Mouse (Mus musculus) megakaryocyte-erythroid progenitor cell, adult 5 weeks (primary cell): Measurements from ENCODE around the gene Olfr10. TPM values are rescaled to one million over a fixed set of nuclear protein-coding genes. Genes with fewer than 3 reads are reported as not detected.

Source experiments
- polyA plus RNA-seq: library from polyadenylated mRNA; stranded (reverse); fragments of >175 nt; gene quantifications from 2 replicates; pipeline ENCODE4 v1.2.3, GENCODE M21; 2012

Gene Olfr10
- polyA plus RNA-seq = not detected in 2 replicates

DNA sequence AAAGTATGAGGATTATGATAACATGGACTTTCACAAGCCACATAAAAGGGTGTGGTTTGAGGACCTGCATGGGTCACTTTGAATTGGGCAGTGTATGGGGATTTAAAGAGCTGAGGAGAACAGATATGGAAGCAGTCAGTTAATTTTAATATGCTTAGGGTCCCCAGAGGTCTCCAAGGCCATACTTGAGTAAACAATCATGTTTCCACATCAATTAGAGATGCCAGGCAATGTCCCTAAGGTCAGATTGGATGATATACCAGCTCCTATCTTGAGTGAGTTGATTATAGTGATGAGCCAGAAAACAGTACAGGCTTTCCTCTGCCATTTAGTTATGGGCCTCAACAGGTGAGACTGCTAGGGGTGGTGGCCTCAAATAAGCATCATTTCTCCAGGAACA, at the start of gene Olfr10:
TSS of gene Olfr10 (plus strand) at position 301 of the 400 bp plus-strand sequence.

DNA sequence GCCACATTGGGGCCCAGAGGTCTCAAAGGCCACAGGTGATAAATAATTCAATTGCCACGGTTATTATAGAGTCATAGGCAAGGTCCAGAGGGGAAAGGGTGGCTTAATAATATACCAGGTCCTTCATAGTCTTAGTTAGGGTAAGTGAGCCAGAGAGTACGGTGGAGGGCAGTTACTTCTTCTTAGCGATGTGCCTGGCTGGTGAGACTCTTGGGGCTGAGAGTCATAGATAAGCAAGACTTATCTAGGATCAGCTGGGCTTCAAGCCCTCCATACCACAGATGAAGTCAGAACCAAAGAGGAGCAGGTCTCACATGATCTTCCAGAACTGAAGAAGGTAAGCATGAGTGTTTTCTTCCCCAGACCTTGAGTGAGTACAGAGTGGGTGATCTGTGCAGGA, 26.3 kb upstream of the Olfr10 start, which contains the start of gene Olfr1393:
TSS of gene Olfr1393 (plus strand) at position 83 of the 400 bp plus-strand sequence.

DNA sequence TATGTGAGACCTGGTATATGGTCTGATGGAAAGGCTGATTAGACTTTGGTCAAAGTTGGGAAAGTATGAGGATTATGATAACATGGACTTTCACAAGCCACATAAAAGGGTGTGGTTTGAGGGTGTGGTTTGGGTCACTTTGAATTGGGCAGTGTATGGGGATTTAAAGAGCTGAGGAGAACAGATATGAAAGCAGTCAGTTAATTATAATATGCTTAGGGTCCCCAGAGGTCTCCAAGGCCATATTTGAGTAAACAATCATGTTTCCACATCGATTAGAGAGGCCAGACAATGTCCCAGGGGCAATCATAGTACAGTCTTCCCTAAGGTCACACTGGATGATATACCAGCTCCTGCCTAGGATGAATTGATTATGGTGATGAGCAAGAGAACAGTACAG, 19.6 kb upstream of the Olfr10 start, which contains the start of gene Olfr1392:
TSS of gene Olfr1392 (plus strand) at position 301 of the 400 bp plus-strand sequence.

DNA sequence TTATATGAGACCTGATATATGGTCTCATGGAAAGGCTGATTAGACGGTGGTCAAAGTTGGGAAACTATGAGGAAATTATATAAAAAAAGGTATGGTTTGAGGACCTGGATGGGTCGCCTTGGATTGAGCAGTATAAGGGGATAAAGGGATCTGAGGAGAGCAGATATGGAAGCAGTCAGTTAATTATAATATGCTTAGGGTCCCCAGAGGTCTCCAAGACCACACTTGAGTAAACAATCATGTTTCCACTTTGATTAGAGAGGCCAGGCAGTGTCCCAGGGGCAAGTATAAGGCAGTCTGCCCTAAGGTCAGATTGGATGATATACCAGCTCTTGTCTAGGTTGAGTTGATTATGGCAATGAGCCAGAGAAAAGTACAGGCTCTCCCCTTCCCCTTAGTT, 17.9 kb downstream of the Olfr10 start, which contains the start of gene Olfr1391:
TSS of gene Olfr1391 (plus strand) at position 301 of the 400 bp plus-strand sequence.

DNA sequence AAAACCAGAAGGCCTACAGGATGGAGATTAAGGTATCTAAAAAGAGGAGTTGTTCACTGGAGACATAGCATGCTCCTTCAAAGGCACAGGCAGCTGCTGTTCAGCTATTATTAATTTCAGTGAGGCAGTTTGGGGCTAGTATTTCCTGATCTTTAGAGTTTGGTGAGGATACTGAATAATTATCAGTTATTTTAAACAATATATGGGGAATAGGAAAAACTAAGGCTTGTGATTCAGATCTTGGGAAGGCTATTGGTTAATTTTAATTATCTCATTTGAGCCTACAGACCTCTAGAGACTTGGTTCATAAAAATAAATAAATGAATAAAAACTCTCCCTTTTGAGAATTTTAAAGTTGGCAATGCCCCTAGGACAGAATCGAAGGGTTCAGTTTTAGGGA, 30.3 kb downstream of the Olfr10 start, which contains the start of gene Olfr1390:
TSS of gene Olfr1390 (plus strand) at position 301 of the 400 bp plus-strand sequence.

Other genes starting within 250 kb of the Olfr10 start
- 2.0 and 2.4 TPM in 2 replicates for gene Tgtp2, start 240.5 kb upstream of the Olfr10 start, polyA plus RNA-seq
- gene Ifi47, start 228.2 kb upstream of the Olfr10 start, polyA plus RNA-seq = 1.7 and 3.0 TPM in 2 replicates
- not detected in 2 replicates for gene Olfr1396, start 189.9 kb upstream of the Olfr10 start, polyA plus RNA-seq
- gene Olfr1395, start 162.5 kb upstream of the Olfr10 start, polyA plus RNA-seq = 0.16 TPM in 1 of 2 replicates, not detected in the other
- gene Olfr1394, start 150.4 kb upstream of the Olfr10 start, polyA plus RNA-seq = not detected in 2 replicates
- gene Btnl9, start 117.6 kb upstream of the Olfr10 start, polyA plus RNA-seq = 2.5 and 3.4 TPM in 2 replicates
- gene Zfp62, start 101.4 kb upstream of the Olfr10 start, polyA plus RNA-seq = 6.1 and 8.1 TPM in 2 replicates
- gene Mgat1, start 60.5 kb upstream of the Olfr10 start, polyA plus RNA-seq = 80.0 and 139 TPM in 2 replicates
- not detected in 2 replicates for gene Olfr1393, start 26.4 kb upstream of the Olfr10 start, polyA plus RNA-seq
- gene Olfr1392, start 19.5 kb upstream of the Olfr10 start, polyA plus RNA-seq = not detected in 2 replicates
- 0.10 TPM in 1 of 2 replicates, not detected in the other for gene Olfr1391, start 18.0 kb downstream of the Olfr10 start, polyA plus RNA-seq
- gene Olfr1390, start 30.4 kb downstream of the Olfr10 start, polyA plus RNA-seq = not detected in 2 replicates
- not detected in 2 replicates for gene Olfr1389, start 118.3 kb downstream of the Olfr10 start, polyA plus RNA-seq
- gene Olfr1388, start 131.9 kb downstream of the Olfr10 start, polyA plus RNA-seq = not detected in 2 replicates
- not detected in 2 replicates for gene Olfr1387, start 150.6 kb downstream of the Olfr10 start, polyA plus RNA-seq
- not detected in 2 replicates for gene Olfr1386, start 160.3 kb downstream of the Olfr10 start, polyA plus RNA-seq
- 0.03 TPM in 1 of 2 replicates, not detected in the other for gene Olfr1385, start 184.3 kb downstream of the Olfr10 start, polyA plus RNA-seq
- gene Olfr1384, start 202.0 kb downstream of the Olfr10 start, polyA plus RNA-seq = not detected in 2 replicates
- gene Olfr1383, start 214.9 kb downstream of the Olfr10 start, polyA plus RNA-seq = not detected in 2 replicates
- not detected in 2 replicates for gene Olfr1382, start 223.5 kb downstream of the Olfr10 start, polyA plus RNA-seq
- gene Olfr1381, start 238.7 kb downstream of the Olfr10 start, polyA plus RNA-seq = not detected in 2 replicates